Mouse (Mus musculus) heart, embryonic 11.5 days (tissue): Measurements from ENCODE around the gene Crybb2. TPM values are rescaled to one million over a fixed set of nuclear protein-coding genes. Genes with fewer than 3 reads are reported as not detected.

Experiments
- ATAC-seq: fragments of 200-750 bp; cut with Nextera tagmentation; replicated peaks from 2 replicates; pipeline ENCODE4 v1.8.0; 2017; ENCODE audit warnings: moderate library complexity; ENCODE audit not compliant: insufficient number of reproducible peaks, low FRiP score, low TSS enrichment
- H3K27ac ChIP-seq: fragments of 300-500 bp; sonication (generic); 2 replicates; pipeline ENCODE4 v1.5.1; 2014; ENCODE audit warnings: mild to moderate bottlenecking, low read depth, low read length
- H3K27me3 ChIP-seq: fragments of 300-500 bp; sonication (generic); 2 replicates; pipeline ENCODE4 v1.6.1; 2014; ENCODE audit warnings: mild to moderate bottlenecking, low read length, mixed read lengths; ENCODE audit not compliant: control insufficient read depth, insufficient read depth
- H3K36me3 ChIP-seq: fragments of 300-500 bp; sonication (generic); 2 replicates; pipeline ENCODE4 v1.6.1; 2014; ENCODE audit warnings: mild to moderate bottlenecking, low read length, moderate library complexity, mixed read lengths; ENCODE audit not compliant: control insufficient read depth, insufficient read depth
- H3K4me1 ChIP-seq: fragments of 300-500 bp; sonication (generic); 2 replicates; pipeline ENCODE4 v1.6.1; 2014; ENCODE audit warnings: low read length; ENCODE audit not compliant: control insufficient read depth, insufficient read depth
- H3K4me2 ChIP-seq: fragments of 300-500 bp; sonication (generic); 2 replicates; pipeline ENCODE4 v1.6.1; 2014; ENCODE audit warnings: mild to moderate bottlenecking, moderate library complexity
- H3K4me3 ChIP-seq: fragments of 300-500 bp; sonication (generic); 2 replicates; pipeline ENCODE4 v1.5.1; 2014; ENCODE audit warnings: low read depth, low read length
- H3K9ac ChIP-seq: fragments of 300-500 bp; sonication (generic); 2 replicates; pipeline ENCODE4 v1.6.1; 2014; ENCODE audit warnings: mild to moderate bottlenecking, low read depth, low read length, moderate library complexity
- H3K9me3 ChIP-seq: fragments of 300-500 bp; sonication (generic); replicated peaks from 2 replicates; pipeline ENCODE4 v1.6.1; 2016; ENCODE audit warnings: low read length; ENCODE audit not compliant: control insufficient read depth
- WGBS: fragments of 180-500 bp; shearing (Covaris S2); extraction: QIAGEN DNeasy Blood & Tissue Kit; methylation state at CpG from one replicate; pipeline ENCODE4 v1.1.7; 2014; ENCODE audit not compliant: insufficient replicate concordance; 5-methylcytosine and 5-hydroxymethylcytosine counted together
- polyA plus RNA-seq: library from polyadenylated mRNA; unstranded; fragments of >200 nt; fragmentation: Nextera tagmentation; extraction: Ambion mirVana; gene quantifications from 2 replicates; pipeline ENCODE4 v1.2.1, GENCODE M21; 2014

Crybb2 gene
- polyA plus RNA-seq, 1 experiment from 2014 or later, result not detected

DNA sequence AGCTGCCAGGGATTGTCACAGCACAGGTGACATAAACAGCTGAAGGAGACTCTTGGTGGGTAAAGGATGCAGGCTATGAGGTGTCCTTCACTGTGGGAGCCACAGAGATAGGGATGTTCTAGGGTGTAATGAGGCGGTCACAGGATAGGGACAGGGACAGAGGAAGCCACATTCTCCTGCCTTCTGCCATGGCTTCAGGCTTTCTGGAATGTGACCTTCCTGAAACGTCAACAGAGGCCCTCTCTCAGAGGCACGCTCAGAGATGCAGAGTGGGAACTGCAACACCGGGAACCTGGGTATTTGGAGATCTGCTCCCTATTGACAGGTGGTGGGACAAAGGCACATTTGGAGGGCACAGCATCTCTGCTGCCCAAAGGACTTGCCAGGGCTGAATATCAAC is 17.1 kb upstream of the Crybb2 start:
- 38% methylated on average over 4 of the region's 4 CpGs for WGBS
- H3K4me2 ChIP-seq, result no peak overlapping the region

DNA sequence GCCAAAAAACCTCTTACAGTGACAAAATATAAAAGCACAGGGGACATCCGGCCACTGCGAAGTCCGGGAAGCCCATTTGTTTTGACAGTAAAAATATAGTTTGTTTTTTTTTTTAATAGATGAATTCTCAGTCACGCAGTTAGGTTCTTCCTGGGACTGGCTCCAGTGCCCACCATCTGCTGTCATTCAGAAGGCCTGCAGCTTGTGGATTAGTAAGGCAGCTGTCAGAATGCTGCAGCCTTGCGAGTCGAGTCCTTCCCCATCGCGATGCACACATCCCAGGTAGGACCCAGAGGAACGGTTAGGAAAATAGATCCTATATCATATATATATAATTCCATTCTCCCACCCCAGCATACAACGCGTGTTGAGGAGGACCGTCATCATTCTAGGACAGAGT is 16.5 kb upstream of the Crybb2 start:
- H3K9me3 ChIP-seq, result no peaks in the 10 kb centered on the region
- no peak for ATAC-seq
- H3K4me1 ChIP-seq, result peaks cover 4% of the 10 kb centered on the region; the same call in 1 of the 2 replicates
- H3K36me3 ChIP-seq, result peaks cover 12% of the 10 kb centered on the region
- WGBS, result 75% methylated on average over 12 of the region's 12 CpGs
- peak overlapping the region; percentile 10; the same call in 1 of the 2 replicates for H3K27ac ChIP-seq
- no peak overlapping the region for H3K4me3 ChIP-seq
- H3K27me3 ChIP-seq, result no peaks in the 10 kb centered on the region
- no peak overlapping the region for H3K9ac ChIP-seq
- no peak overlapping the region for H3K4me2 ChIP-seq

More for the DNA sequence above, 17.1 kb upstream of the Crybb2 start:
- peaks cover 4% of the 10 kb centered on the region; the same call in 1 of the 2 replicates for H3K4me1 ChIP-seq
- H3K9ac ChIP-seq, result no peak overlapping the region
- H3K9me3 ChIP-seq, result no peaks in the 10 kb centered on the region
- H3K36me3 ChIP-seq, result peaks cover 14% of the 10 kb centered on the region
- H3K27me3 ChIP-seq, result no peaks in the 10 kb centered on the region
- H3K4me3 ChIP-seq, result no peak overlapping the region
- no peak for ATAC-seq
- no peak overlapping the region for H3K27ac ChIP-seq

DNA sequence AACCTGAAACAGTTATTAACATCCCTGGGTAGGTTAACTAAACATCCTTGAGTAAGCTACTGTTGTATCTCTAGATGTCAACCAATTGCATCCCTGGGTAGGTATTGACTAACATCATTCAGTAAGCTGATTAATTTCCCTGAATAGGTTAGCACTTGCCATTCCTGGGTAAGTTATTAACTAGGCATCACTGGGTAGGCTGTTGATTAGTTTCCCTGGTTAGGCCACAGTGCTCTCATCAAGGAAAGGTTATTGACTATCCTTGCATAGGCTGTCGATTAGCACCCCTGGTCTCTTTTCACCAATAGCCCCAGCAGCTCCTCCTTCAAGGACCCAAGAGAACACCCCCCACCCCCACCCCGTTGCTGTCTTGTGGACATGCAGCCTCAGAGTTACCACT is 16.0 kb upstream of the Crybb2 start:
- Histone ChIP-seq H3K27ac (no peak overlapping the region), H3K4me3 (no peak overlapping the region), H3K9ac (no peak overlapping the region), H3K27me3 (no peaks in the 10 kb centered on the region), H3K4me2 (no peak overlapping the region), H3K36me3 (peaks cover 7% of the 10 kb centered on the region), H3K9me3 (no peaks in the 10 kb centered on the region), H3K4me1 (peaks cover 4% of the 10 kb centered on the region; the same call in 1 of the 2 replicates)
- WGBS, result 60% methylated on average over 2 of the region's 2 CpGs
- ATAC-seq, result no peak

DNA sequence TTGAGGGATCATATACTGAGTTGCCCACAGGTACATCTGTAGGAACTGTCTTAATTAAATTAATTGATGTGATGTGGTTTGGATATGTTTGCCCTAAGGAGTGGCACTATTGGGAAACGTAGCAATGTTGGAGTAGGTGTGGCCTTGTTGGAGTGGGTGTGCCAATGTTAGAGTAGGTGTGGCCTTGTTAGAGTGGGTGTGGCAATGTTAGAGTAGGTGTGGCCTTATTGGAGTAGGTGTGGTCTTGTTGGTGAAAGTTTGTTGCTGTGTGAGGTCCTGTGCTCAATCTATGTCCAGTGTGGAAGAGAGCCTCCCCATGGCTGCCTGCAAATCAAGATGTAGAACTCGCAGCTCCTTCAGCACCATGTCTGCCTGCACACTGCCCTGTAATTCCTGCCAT is 14.4 kb upstream of the Crybb2 start:
- Histone ChIP-seq H3K27ac (no peak overlapping the region), H3K4me3 (no peak overlapping the region), H3K4me1 (peaks cover 4% of the 10 kb centered on the region; the same call in 1 of the 2 replicates), H3K4me2 (no peak overlapping the region), H3K9me3 (no peaks in the 10 kb centered on the region), H3K36me3 (no peaks in the 10 kb centered on the region), H3K9ac (no peak overlapping the region), H3K27me3 (no peaks in the 10 kb centered on the region)
- 86% methylated on average over 2 of the region's 2 CpGs for WGBS
- ATAC-seq, result no peak

DNA sequence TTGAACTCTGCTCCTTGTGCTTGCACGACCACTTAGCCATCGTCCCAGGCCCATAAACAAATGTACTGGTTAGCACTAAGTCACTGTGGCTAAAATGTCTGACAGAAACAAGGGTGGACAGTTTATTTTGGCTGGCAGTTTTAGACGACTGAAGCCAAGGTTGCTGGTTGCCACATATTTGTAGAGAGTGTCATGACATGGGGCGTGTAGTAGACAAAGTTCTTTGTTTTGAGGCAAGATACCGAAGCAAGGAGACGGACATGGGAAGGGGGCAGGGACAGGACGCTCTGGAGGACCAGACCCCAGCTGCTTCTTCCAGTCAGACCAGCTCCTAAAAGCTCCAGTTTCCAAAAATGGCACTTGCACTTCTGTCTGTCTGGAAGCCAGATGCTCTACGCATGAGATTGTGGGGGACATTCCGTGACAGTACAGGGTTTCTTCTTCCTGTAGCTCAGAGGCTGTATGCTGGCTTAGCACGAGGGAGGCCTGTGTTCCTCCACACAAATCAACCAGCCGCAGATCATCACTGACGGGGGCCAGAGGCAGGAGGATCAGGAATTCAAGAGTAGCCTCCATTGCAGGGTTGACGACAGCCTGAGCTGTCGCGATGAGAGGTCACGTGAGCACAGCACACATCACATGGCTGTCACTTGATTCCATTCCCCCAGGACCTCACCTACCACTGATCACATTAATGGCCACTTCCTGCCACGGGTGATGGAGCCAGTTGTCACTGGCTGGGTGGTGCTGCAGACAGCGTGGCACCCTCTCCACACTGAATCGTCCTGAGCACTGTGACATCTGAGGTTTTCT is 12.6 kb upstream of the Crybb2 start:
- H3K9me3 ChIP-seq, result no peaks in the 10 kb centered on the region
- H3K27ac ChIP-seq, result no peak overlapping the region
- peaks cover 4% of the 10 kb centered on the region; the same call in 1 of the 2 replicates for H3K4me1 ChIP-seq
- peak overlapping the region; percentile 44; the same call in 1 of the 2 replicates for H3K9ac ChIP-seq
- ATAC-seq, result no peak
- H3K36me3 ChIP-seq, result no peaks in the 10 kb centered on the region
- H3K4me2 ChIP-seq, result peak overlapping the region; percentile 35; the same call in 1 of the 2 replicates
- 45% methylated on average over 19 of the region's 19 CpGs for WGBS
- no peak overlapping the region for H3K4me3 ChIP-seq
- peaks cover 4% of the 10 kb centered on the region; the same call in 1 of the 2 replicates for H3K27me3 ChIP-seq

DNA sequence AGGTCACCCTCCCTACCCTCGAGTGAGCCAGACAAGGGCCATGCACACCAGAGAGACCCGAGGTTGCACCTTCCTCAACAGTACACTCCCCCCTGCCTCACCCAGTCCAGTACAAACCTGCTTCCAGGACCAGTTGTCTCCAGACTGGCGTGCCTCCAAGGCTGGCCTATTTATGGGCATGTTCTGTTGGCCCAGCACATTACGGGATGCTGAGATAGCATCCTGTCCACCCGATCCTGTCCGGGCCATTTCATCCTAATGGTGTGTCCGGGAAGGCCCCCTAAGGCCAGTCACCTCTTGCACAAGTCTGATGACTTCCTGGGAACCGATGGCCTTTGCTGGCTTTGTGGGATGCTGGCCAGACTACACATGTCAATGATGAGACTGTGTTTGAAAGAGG is 11.5 kb upstream of the Crybb2 start, which contains the start of gene Crybb3:
Gene Crybb3, minus strand, starts transcription at position 146 of the 400 bp plus-strand sequence.
- no peaks in the 10 kb centered on the region for H3K9me3 ChIP-seq
- ATAC-seq, result no peak
- 0 out of 2 replicates have a peak within 1 kb of the TSS, but pooled peaks have one; percentile 44 for H3K9ac ChIP-seq
- H3K27ac ChIP-seq, result no peak within 1 kb of the TSS
- peaks cover 4% of the 10 kb centered on the region; the same call in 1 of the 2 replicates for H3K27me3 ChIP-seq
- no peaks in the 10 kb centered on the region for H3K36me3 ChIP-seq
- H3K4me3 ChIP-seq, result no peak within 1 kb of the TSS
- no peak within 1 kb of the TSS for H3K4me2 ChIP-seq
- peaks cover 4% of the 10 kb centered on the region; the same call in 1 of the 2 replicates for H3K4me1 ChIP-seq
- 73% methylated on average over 8 of the region's 8 CpGs for whole genome bisulfite sequencing

DNA sequence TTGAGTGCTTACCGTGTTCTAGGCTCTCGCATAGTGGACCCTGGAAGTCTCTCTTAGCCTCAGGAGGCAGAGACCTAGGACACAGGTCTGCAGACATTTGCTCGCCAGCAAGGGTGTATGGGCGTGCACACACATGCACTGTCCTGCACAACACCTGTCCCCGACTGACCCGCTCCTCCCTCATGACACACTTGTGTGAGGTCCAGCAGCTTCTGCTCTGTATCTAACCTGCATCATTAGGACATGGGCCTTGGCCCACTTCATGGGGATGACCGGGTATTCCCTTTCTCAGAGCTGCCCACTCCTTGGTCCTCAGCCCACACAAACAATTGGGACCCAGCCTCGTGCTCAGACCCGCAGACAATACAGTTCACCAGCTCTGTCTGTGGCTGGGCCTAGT is 11.1 kb upstream of the Crybb2 start:
- Histone ChIP-seq H3K36me3 (no peaks in the 10 kb centered on the region), H3K9me3 (no peaks in the 10 kb centered on the region), H3K4me1 (peaks cover 4% of the 10 kb centered on the region; the same call in 1 of the 2 replicates), H3K27ac (no peak overlapping the region), H3K27me3 (peaks cover 5% of the 10 kb centered on the region; the same call in 1 of the 2 replicates), H3K4me3 (no peak overlapping the region), H3K9ac (no peak overlapping the region), H3K4me2 (no peak overlapping the region)
- no peak for ATAC-seq
- WGBS, result 87% methylated on average over 9 of the region's 9 CpGs

DNA sequence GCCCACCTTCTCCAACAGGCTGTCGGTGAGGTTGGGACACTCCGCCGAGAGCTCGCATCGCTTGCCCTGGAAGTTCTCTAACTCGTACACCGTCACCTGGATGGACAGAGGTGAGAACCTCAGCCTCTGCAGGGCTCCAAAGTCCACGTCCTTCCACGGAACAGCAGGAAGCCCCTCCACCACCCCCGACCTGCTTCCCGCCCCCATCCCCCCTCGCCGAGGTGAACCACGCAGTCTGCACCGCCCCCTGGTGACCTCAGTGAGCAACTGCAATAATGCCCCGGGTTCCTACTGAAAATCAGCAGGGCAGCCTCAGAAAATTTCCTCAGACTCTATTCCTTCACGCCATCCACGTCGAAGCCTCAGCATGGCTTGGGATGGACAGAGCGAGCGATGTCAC is 9.9 kb upstream of the Crybb2 start:
- H3K4me1 ChIP-seq, result peaks cover 4% of the 10 kb centered on the region; the same call in 1 of the 2 replicates
- no peaks in the 10 kb centered on the region for H3K9me3 ChIP-seq
- H3K27ac ChIP-seq, result no peak overlapping the region
- H3K4me3 ChIP-seq, result no peak overlapping the region
- no peaks in the 10 kb centered on the region for H3K36me3 ChIP-seq
- ATAC-seq, result no peak
- no peak overlapping the region for H3K9ac ChIP-seq
- peaks cover 10% of the 10 kb centered on the region; the same call in 1 of the 2 replicates for H3K27me3 ChIP-seq
- WGBS, result 14% methylated on average over 21 of the region's 21 CpGs
- H3K4me2 ChIP-seq, result peak overlapping the region; percentile 48
